Mouse (Mus musculus): ENCODE measurements around the gene Antxr1. TPM values are rescaled to one million over a fixed set of nuclear protein-coding genes. Genes with fewer than 3 reads are reported as not detected.
A peak's percentile ranks its signal among the peaks of the same experiment; 100 is the strongest.

The Antxr1 gene
- total and polyA plus RNA-seq, 3 experiments = 0.16 to 0.23 (median 0.21) TPM

GRCm38 (mm10) chr6:87281771-87282170, 53.9 kb downstream of the Antxr1 start:
- no peak overlapping the region for H3K27ac ChIP-seq (ENCODE audit: insufficient read depth, low read depth)
- TF ChIP-seq ZNF384 (IDR thresholded peaks at IDR 0.05; ENCODE audit: low read depth, low read length) (no peak), POLR2AphosphoS2 (IDR thresholded peaks at IDR 0.05; ENCODE audit: low read depth, low read length) (no peak), EP300 (IDR thresholded peaks at IDR 0.05; ENCODE audit: low read length) (no peak), RAD21 (IDR thresholded peaks at IDR 0.05; ENCODE audit: low read depth, low read length) (peak; percentile 70), ZC3H11A (IDR thresholded peaks at IDR 0.05; ENCODE audit: low read depth, low read length) (peak; percentile 27; the same call in 1 of the 2 replicates), KAT2A (IDR thresholded peaks at IDR 0.05; ENCODE audit: insufficient replicate concordance, low read length) (no peak), CTCF (conservative IDR thresholded peaks at IDR 0.05 in 1 of 2, IDR thresholded peaks at IDR 0.05 in 1 of 2; ENCODE audit: low read depth in 2 of 2, low read length in 2 of 2) (peak; percentile 13 to 70; a peak in 2 of 4 replicates), SMC3 (IDR thresholded peaks at IDR 0.05; ENCODE audit: low read depth, low read length) (peak; percentile 76)
- H3K36me3 ChIP-seq (replicated peaks in 1 of 2; ENCODE audit: control insufficient read depth in 1 of 2, insufficient read depth in 1 of 2, low read length in 1 of 2) = no peaks in the 10 kb centered on the region
- no peak overlapping the region for H3K4me2 ChIP-seq (ENCODE audit: insufficient read depth, low read depth, poor library complexity, severe bottlenecking)
- H3K79me2 ChIP-seq (replicated peaks; ENCODE audit: control insufficient read depth, extremely low read depth, insufficient read depth, poor library complexity, severe bottlenecking) = no peaks in the 10 kb centered on the region
- peaks cover 0 to 8% of the 10 kb centered on the region in 2 experiments; a peak in 1 of 4 replicates for H3K4me1 ChIP-seq (ENCODE audit: control insufficient read depth in 1 of 2, insufficient read depth in 2 of 2)
- dilution Hi-C loops (cut with MboI; ENCODE audit: extremely low pct_ligation_motif_present, extremely low pct_unique_long_range_greater_than_20kb, low sequenced_read_pairs) (no loop called here), in situ Hi-C loops (cut with MboI; ENCODE audit: low pct_ligation_motif_present, low pct_unique_long_range_greater_than_20kb, low sequenced_read_pairs) (no loop called here)
- DNase-seq (ENCODE audit: extremely low read depth) = peak; percentile 10
- H3K27me3 ChIP-seq (replicated peaks) = no peaks in the 10 kb centered on the region
- H3K9me3 ChIP-seq (replicated peaks; ENCODE audit: low read length) = no peaks in the 10 kb centered on the region
- H3K9ac ChIP-seq (ENCODE audit: insufficient read depth, low read depth) = no peak overlapping the region
- H3K4me3 ChIP-seq (replicated peaks in 1 of 3; ENCODE audit: low read depth in 2 of 3, low read length in 2 of 3, poor library complexity in 1 of 3) = no peak overlapping the region

- TF ChIP-seq ZC3H11A (IDR thresholded peaks at IDR 0.05; ENCODE audit: low read depth, low read length) (no peak), BHLHE40 (IDR thresholded peaks at IDR 0.05; ENCODE audit: low read depth, low read length) (no peak), JUN (IDR thresholded peaks at IDR 0.05; ENCODE audit: insufficient read depth, low read depth, low read length) (no peak), TBP (conservative IDR thresholded peaks at IDR 0.05; ENCODE audit: low read depth, low read length) (no peak), POLR2A (IDR thresholded peaks at IDR 0.05; ENCODE audit: low read depth, low read length) (no peak), RAD21 (IDR thresholded peaks at IDR 0.05; ENCODE audit: low read depth, low read length) (no peak), USF2 (conservative IDR thresholded peaks at IDR 0.05; ENCODE audit: low read depth, low read length) (no peak), USF1 (IDR thresholded peaks at IDR 0.05; ENCODE audit: low read depth, low read length) (no peak), ETS1 (conservative IDR thresholded peaks at IDR 0.05; ENCODE audit: low read depth, low read length) (no peak), EP300 (IDR thresholded peaks at IDR 0.05; ENCODE audit: low read length) (no peak), PAX5 (IDR thresholded peaks at IDR 0.05; ENCODE audit: low read length) (no peak), SMC3 (IDR thresholded peaks at IDR 0.05; ENCODE audit: low read depth, low read length) (no peak), MYC (IDR thresholded peaks at IDR 0.05; ENCODE audit: low read depth, low read length) (no peak), ELF1 (IDR thresholded peaks at IDR 0.05; ENCODE audit: low read depth, low read length) (no peak), E2F4 (IDR thresholded peaks at IDR 0.05; ENCODE audit: insufficient replicate concordance, low read depth, low read length) (no peak), HCFC1 (IDR thresholded peaks at IDR 0.05; ENCODE audit: low read depth, low read length) (no peak)
- Histone ChIP-seq H3K4me1 (ENCODE audit: control insufficient read depth in 1 of 2, insufficient read depth in 2 of 2) (peaks cover 0 to 8% of the 10 kb centered on the region in 2 experiments; a peak in 1 of 4 replicates), H3K79me2 (replicated peaks; ENCODE audit: control insufficient read depth, extremely low read depth, insufficient read depth, poor library complexity, severe bottlenecking) (no peaks in the 10 kb centered on the region), H3K9me3 (replicated peaks; ENCODE audit: low read length) (peaks cover 6% of the 10 kb centered on the region), H3K27ac (ENCODE audit: insufficient read depth, low read depth) (no peak overlapping the region), H3K4me3 (replicated peaks in 1 of 3; ENCODE audit: low read depth in 2 of 3, low read length in 2 of 3, poor library complexity in 1 of 3) (no peak overlapping the region), H3K4me2 (ENCODE audit: insufficient read depth, low read depth, poor library complexity, severe bottlenecking) (no peak overlapping the region), H3K9ac (ENCODE audit: insufficient read depth, low read depth) (no peak overlapping the region), H3K27me3 (replicated peaks) (no peaks in the 10 kb centered on the region), H3K36me3 (replicated peaks in 1 of 2; ENCODE audit: control insufficient read depth in 1 of 2, insufficient read depth in 1 of 2, low read length in 1 of 2) (no peaks in the 10 kb centered on the region)
- in situ Hi-C loops (cut with MboI; ENCODE audit: low pct_ligation_motif_present, low pct_unique_long_range_greater_than_20kb, low sequenced_read_pairs) (no loop called here), dilution Hi-C loops (cut with MboI; ENCODE audit: extremely low pct_ligation_motif_present, extremely low pct_unique_long_range_greater_than_20kb, low sequenced_read_pairs) (no loop called here)
- no peak for DNase-seq (ENCODE audit: extremely low read depth)
Observed at GRCm38 (mm10) chr6:87278151-87278550, 57.5 kb downstream of the Antxr1 start.
